Mouse (Mus musculus): ENCODE measurements around the gene Foxp4.
A peak's percentile ranks its signal among the peaks of the same experiment; 100 is the strongest.

The Foxp4 gene

GRCm38 (mm10) chr17:47929431-47929830, 5.0 kb upstream of the Foxp4 start:
- no peak for DNase-seq

GRCm38 (mm10) chr17:47925988-47926387, 1.5 kb upstream of the Foxp4 start:
- DNase-seq, result no peak

DNA sequence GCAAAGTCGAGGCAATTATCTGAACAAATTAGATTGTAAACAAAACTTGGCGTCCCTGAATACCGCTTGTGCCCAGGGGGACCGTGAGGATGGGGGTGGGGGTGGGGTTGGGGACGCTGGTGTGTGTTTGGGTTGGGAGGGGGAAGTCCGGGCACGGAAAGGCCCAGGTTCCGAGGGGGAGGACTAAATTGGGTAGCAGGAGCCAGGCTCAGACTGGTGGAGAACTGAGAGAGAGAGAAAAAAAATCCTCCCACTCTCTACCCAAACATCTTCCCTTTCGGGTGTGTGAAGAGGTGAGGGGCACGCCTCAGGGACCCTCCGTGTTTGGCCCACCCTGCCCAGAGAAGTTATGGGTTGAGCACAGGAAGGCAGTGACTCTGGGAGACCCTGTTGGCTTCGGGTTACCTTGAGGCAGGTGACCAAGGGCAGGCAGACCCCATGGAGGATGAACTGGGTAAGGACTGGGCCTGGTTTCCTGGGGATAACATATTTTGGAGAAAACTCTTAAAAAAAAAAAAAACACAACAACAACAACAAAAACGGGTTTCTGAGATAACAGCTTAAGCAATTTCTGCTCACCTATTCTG, 988 bp upstream of the Foxp4 start:
- peak; percentile 91 for DNase-seq

DNA sequence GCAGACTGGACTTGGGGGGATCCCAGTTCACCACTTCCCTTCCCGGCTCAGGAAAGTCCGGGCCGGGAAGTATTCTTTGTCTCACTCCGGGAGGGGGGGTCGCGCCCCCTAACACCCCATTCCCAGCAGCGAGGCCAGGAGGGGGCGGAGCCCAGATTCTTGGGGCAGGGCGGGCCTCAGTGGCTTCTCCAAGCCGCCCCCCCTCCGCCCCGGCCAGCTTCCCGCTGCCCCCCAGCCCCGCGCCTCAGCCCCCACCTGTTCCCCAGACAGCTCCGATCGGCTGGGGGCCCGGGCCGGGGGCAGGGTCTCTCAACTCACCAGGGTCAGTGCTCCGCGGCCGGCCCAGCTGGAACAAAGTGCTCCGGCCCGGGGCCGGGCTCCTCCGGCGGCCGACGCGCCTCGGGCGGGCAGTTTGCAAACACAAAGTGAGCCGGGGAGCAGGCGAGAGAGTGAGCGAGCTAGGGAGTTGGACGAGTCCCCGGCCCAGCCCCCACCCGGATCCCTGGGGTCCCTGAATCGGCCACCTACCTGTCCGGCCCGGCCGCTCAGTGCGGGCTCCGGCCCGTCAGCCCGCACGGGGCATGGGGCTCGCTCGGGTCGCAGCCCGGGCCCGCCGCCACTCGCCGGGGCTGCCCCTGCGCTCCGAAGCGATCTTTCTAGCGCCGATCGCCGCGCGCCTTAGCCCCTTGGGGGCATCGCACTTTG, 615 bp downstream of the Foxp4 start:
- DNase-seq, result peak; percentile 97

- peak; percentile 93 for DNase-seq
Observed at GRCm38 (mm10) chr17:47923011-47923677, 1.3 kb downstream of the Foxp4 start.

DNA sequence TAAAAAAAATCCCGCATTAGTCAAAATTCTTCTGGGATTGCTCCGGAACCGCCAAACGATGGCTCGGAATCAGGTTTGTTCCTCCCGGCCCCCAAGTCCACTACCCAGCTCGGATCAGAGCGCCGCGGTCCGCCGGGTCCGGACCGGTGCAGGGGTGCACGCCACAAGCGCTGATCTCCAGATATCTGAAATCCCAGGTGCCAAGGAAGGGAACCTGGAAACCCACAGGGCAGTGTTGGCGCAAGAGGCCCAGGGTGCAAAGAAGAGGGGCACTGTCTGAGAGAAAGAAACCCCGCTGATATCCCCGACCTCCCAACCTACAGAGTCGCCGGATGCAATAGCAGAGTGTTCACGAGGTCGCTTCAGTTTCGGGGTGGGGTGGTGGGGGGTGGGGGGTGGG, 1.9 kb downstream of the Foxp4 start:
- no peak for DNase-seq

DNA sequence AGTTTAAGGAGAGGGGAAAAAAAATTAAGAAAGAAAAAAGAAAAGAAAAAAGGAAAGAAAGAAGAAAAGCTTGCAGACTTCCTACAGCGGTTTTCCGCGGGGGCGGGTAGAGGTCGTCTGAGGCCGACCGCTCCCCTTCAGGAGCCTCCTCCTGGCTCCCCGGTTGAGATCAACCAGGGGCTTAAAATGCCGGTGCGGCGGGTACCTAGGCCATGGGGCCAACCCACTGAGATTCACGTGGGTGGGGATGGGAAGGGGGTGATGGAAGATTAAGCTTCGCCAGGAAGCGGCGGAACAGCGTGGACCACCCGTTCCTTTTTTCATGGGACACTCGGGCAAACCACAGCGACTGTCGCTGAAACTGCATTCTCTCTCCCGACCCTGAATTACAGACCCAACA, 2.3 kb downstream of the Foxp4 start:
- no peak for DNase-seq

DNA sequence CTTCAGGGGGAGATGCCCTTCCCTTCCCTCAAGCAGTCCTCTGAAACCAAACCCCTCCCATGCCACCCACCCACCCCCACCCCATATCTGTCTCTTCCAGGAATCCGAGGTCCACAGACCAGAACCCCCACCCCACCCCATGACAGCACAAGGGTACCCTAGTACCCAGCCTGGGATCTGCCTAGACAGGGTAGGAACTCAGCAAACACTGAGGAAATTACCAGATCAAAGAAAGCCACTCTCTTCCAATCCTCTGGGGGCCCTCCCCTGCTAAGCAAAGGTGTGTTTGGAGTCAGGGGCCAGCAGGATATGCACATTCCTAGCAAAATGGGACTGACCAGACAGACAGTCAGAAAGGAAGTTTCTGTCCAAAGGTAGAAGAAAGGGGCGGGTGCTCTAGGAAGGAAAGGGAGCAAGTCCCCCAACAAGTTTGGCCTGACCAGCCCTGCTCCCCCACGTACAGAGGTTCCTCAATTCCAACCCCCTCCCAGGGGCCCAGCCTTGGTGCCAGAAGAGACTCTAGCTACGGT, 3.2 kb downstream of the Foxp4 start:
- DNase-seq, result no peak

DNA sequence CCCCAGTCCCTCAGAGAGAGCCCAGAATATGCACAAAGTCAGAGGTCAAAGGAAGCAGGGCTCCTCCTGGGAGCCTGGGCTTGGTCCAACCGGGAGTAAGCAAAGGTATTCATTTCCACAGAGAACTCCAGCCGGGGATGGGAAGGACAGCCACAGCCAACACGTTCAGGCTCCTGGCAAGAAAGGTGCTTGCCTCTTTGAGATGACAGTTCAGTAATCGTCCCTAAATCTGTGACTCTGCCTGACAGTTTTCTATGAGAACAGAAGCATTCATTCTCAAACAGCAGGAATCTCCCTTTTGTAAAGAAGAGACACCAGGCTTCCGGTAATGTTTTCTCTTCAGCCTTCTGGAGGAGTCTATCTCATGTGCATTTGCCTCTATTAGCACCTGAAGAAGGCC, 4.6 kb downstream of the Foxp4 start:
- DNase-seq, result no peak

DNA sequence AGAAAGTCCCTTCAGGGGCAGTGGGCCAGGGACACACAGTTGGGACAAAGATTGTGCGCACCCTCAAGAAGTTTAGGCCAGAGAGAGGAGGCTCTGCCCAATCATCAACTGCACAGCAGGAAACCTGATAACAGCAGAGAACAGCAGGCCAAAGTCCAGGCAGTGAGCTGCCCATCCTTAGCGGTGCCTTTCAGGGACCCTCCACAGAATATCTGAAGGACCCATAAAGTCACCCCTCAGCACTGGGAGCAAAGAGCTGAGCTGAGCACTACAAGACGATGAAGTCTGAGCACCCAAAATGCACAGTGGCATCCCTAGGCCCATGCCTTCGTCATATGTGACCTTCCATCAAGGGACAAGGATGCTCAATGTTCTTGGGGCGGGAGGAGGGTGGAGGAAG, 6.5 kb downstream of the Foxp4 start:
- no peak for DNase-seq

DNA sequence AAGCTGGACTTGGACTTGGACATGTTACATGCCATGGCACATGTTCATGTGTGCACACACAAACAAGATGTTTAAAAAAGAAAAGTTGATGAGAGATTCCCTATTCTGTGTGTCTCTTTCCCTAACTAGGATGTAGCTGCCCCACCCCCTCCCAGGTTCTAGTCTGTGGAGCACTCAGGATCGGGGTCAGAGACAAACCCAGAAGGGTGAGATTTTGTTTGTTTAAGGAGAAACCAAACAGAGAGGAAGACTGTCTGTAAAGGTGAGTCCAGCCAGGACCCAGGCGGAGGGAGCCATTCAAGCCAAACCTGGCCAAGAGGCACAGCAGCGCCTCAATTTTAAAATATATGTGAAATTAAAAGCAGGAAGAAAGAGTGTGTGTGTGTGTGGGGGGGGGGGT, 7.2 kb downstream of the Foxp4 start:
- no peak for DNase-seq

- DNase-seq, result no peak
Observed at GRCm38 (mm10) chr17:47914676-47915219, 9.7 kb downstream of the Foxp4 start.

GRCm38 (mm10) chr17:47909091-47910001, 15.1 kb downstream of the Foxp4 start:
- peak; percentile 98 for DNase-seq

GRCm38 (mm10) chr17:47908079-47908478, 16.4 kb downstream of the Foxp4 start:
- no peak for DNase-seq

DNA sequence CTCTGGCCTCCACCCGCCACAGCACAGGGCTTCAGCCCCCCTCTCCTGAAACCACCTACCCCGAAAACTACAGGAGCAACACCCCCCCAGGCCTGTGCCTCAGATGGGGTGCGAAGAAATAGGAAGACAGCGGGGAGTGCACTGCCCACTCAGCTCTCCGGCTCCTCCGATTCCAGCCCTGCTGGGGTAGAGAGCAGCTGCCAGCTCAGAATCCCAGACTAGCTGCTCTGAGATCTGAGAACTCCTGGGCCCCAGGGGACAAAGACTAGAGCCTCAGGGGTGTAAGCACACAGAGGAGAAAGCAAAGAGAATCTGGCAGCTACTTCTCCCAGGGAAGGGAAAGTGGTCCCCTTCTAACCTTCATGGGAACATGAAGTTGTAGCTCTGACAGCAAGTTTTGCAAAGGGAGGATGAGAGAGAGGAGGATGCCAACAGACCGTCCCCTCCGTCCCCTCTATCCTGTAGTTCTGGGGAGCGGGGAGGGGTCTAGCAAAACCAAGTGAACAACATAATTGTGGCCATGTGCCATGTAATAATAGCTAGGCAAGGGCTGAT, 17.0 kb downstream of the Foxp4 start:
- DNase-seq, result peak; percentile 91

- no peak for DNase-seq
Observed at GRCm38 (mm10) chr17:47903846-47904680, 20.4 kb downstream of the Foxp4 start.

- no peak for DNase-seq
Observed at GRCm38 (mm10) chr17:47901782-47902181, 22.7 kb downstream of the Foxp4 start.

DNA sequence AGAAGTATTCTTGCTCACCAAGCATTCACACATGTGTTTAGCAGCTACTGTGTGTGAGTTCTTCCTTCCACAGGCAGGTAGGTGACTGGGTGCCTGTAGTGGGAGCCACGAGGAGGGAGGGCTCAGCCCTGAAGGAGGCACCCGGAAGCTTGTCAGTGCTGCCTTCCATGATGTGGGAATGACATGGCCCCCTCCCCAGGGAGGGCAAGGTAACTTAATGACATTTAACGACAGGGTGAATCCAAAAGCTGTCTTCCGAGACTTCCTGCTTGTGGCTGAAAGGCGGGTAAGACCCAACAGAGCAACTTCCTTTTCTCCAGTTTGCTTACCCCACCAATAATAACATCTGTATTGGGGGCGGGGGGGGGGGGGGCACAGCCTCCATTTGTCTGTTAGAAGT, 23.7 kb downstream of the Foxp4 start:
- DNase-seq, result no peak

DNA sequence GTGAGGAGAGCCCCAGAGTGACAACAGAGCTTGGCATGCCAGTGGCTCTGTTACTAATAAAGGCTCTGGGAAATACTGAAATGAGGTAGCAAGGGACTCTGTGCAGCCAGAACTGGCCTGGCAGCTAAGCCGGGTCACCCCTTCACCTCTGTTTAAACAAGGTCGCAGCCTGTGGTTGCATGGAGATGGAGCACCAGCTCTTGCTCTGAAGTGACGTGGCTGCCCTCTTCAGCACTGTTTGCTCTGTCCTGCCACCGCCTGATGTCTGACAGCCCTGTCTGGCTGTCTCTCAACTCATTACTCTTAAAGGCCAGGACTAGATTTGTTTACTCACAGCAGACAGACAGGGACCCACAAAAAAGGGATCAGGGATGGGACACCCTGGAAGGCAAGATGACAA, 25.3 kb downstream of the Foxp4 start:
- peak; percentile 91 for DNase-seq

DNA sequence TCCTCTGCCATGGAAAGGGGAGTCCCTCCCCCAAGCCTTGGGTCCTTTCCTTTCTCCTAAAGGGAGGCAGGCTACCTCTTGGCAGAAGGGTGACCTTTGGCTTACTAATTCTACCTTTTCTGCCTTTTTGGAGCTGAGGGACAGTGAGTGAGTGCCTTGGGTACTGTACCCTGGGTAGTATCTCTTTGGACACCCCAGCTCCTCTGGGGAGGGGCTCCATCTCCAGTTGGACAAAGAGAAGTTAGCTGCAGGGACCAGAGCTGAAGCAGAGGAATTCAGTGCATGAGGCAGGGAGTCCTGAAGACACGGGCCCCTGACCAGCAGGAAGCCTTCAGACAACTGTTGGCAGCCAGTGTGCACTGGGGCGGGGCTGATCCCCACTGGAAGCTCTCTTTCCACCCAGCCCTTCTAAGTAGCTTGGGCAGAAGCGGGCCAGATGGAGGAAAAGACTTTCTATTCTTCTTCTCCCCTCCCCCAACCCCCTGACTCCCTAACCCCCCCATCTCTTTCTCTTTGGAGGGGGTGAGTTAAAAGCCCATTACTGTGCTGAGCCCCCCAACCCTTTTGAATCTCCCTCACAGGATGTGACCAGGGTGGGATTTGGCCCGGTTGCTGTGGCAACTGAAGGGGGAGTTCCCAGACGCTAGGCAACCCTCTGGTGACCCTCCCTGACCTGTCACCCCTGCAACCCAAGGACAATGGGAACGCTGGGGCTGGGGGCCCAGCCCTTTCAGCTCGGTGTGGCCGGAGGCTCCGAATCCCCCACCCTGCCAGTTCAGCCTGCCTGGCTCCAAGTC, 26.3 kb downstream of the Foxp4 start:
- DNase-seq, result peak; percentile 98

DNA sequence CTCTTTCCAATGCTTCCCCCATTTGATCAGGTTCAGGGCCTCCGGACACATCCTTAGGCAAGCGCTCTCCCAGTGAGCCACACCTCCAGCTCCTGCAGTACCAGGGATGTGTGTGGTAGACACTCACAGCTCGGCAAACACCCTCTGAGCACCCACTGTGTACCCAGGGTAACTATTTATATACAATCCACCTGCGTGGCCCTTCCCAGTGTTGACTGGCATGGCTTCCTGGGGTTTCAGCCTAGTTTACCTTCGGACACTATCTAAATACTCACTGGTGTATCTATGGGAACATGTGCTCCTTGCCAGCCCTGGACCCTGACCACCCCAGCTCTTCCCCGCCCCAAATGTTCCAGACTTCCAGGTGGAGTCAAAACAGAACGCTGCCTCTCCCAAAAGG, 34.7 kb downstream of the Foxp4 start:
- no peak for DNase-seq
